Mouse (Mus musculus) megakaryocyte progenitor cell, adult 5-6 weeks (primary cell): ENCODE data around the gene Nt5dc1. TPM values are rescaled to one million over a fixed set of nuclear protein-coding genes. Genes with fewer than 3 reads are reported as not detected.
"Not testable (repeated sequence)": the region's sequence is repeated elsewhere in the genome, so short reads cannot be mapped to it uniquely, and the experiment has no call there.

Source experiments
- ATAC-seq: replicated peaks from 2 replicates; pipeline ENCODE4 v1.8.0; 2016; ENCODE audit warnings: mild to moderate bottlenecking, moderate TSS enrichment, inconsistent platforms; ENCODE audit not compliant: poor library complexity
- total RNA-seq, 2 experiments: library from RNA; stranded (forward) in 1 of 2; stranded (reverse) in 1 of 2; fragments of 157-497, 149-512 nt in 1 of 2; fragments of 200-1000 nt in 1 of 2; gene quantifications; 2 replicates each; pipeline versions ENCODE4 v1.2.3 to v1.2.4; 2015 to 2017

Gene Nt5dc1
- total RNA-seq, 2 experiments from 2014 or later: 26.5 to 31.8 TPM

DNA sequence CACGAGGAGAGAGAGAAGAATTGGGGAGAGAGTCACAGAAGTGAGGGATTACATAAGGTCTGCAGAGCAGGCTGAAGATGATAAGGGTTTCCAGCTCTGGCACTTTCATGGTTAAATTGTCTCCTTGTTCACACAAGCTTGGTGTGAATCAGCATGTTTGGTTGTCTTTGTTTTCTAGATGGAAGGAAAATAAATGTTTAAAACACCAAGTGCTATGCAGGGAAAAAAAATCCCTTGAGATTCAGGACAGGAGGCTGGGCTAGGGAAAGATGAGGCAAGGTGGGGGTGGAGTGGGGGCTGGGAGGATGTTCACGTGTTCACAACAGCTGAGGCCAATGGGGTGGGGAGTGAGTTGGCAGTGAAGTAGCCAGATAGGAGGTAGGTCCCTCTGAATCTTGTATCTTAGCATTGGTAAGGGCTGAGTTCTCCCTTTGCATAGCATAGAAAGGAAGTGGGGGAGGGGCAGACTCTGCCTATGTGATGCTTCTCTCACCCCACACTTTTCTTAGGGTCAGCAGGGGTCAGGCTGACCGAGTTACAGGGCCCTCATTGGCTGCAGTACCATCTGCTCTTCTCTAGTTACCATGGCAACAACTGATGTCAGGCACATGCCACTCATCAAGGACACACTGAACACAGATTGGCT lies 101.7 kb downstream of the Nt5dc1 start:
- ATAC-seq: peak; percentile 17; the same call in 1 of the 2 replicates

- no peak for ATAC-seq
These were observed 105.8 kb downstream of the Nt5dc1 start for GRCm38 (mm10) chr10:34312536-34312935.

DNA sequence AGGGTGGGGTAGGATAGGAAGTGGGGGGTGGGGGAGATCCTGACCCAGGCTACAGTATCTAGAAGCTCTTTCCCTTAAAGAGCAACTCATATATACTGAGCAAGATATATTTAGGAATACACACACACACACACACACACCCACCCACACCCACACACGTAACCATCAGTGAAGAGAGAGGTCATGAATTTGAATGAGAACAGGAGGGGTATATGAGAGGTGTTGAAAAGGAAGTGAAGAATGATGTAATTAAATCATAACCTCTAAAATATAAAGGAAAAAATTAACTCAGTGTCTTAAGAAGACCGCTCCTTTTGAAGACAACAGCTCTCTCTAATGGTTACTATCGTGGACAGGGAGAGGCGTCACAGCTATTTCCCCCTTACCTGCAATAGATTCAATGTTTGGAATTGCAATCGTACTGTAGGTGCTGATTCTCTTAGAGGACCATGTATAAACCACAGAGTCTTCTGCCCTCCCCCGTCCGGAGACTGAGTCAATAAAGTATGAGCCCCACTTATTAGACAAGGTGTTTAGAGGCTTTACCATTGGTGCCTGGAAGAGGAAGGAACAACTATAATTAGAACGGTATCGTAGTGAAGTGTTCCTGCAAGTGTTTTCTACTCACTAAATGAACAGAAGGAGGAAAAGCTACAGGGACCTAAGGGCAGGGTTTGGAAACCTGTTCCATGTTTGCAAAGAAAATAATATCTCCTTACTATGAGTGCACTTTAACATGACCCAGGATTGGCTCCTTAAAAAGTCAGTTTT lies 108.3 kb downstream of the Nt5dc1 start:
- no peak for ATAC-seq

GRCm38 (mm10) chr10:34307070-34307469 lies 111.3 kb downstream of the Nt5dc1 start:
- 0 out of 2 replicates have a peak, but pooled peaks have one; percentile 20 for ATAC-seq

GRCm38 (mm10) chr10:34300368-34300767 lies 118.0 kb downstream of the Nt5dc1 start:
- no peak for ATAC-seq

DNA sequence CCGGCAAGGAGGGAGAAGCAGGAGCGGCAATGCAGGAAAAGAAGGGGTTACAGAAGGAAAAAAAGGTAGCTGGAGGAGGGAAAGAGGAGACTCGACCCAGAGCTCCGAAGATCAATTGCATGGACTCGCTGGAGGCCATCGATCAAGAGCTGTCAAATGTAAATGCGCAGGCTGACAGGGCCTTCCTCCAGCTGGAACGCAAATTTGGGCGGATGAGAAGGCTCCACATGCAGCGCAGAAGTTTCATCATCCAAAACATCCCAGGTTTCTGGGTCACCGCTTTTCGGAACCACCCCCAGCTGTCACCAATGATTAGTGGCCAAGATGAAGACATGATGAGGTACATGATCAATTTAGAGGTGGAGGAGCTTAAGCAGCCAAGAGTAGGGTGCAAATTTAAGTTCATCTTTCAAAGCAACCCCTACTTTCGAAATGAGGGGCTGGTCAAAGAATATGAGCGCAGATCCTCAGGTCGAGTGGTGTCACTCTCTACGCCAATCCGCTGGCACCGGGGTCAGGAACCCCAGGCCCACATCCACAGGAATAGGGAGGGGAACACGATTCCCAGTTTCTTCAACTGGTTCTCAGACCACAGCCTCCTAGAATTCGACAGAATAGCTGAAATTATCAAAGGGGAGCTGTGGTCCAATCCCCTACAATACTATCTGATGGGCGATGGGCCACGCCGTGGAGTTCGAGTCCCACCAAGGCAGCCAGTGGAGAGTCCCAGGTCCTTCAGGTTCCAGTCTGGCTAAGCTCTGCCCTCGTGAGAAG lies 120.2 kb downstream of the Nt5dc1 start:
- no peak for ATAC-seq

GRCm38 (mm10) chr10:34297299-34297979 lies 120.9 kb downstream of the Nt5dc1 start, which contains the start of gene Tspyl4:
Gene Tspyl4 (plus strand): TSS chr10:34297442.
- peak; percentile 95 for ATAC-seq

DNA sequence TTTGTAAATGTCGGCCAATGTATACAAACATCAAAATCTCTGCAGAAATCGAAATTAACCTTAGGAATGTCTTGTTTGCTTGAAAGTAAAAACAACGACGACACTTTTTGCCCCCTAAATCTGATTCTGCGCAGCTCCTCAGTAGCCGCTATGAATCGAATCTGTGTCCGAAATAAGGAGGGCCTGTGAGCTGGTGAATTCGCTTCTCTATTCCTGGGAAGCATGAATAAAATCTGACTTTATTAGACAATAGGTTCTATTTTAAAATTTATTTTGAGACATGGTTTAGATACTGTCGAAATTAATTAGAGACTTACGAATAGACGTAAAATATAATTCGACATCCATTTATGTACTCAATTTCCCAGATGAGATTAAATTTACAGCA lies 121.4 kb downstream of the Nt5dc1 start:
- ATAC-seq: no peak

DNA sequence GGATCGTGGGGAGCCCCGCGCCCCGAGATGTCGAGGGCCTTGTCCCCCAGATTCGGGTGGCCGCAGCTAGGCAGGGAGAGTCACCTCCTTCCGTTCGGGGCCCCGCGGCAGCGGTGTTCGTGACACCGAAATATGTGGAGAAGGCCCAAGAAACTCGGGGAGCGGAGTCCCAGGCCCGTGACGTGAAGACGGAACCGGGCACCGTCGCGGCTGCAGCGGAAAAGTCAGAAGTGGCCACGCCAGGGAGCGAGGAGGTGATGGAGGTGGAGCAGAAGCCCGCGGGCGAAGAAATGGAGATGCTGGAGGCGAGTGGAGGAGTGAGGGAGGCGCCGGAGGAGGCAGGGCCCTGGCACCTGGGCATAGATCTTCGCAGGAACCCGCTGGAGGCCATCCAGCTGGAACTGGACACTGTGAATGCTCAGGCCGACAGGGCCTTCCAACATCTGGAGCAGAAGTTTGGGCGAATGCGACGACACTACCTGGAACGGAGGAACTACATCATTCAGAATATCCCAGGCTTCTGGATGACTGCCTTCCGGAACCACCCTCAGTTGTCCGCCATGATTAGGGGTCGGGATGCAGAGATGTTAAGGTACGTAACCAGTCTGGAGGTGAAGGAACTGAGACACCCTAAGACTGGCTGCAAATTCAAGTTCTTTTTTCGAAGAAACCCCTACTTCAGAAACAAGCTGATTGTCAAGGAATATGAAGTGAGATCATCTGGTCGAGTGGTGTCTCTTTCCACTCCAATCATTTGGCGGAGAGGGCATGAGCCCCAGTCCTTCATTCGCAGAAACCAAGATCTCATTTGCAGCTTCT lies 135.7 kb downstream of the Nt5dc1 start:
- ATAC-seq: peak; percentile 18

DNA sequence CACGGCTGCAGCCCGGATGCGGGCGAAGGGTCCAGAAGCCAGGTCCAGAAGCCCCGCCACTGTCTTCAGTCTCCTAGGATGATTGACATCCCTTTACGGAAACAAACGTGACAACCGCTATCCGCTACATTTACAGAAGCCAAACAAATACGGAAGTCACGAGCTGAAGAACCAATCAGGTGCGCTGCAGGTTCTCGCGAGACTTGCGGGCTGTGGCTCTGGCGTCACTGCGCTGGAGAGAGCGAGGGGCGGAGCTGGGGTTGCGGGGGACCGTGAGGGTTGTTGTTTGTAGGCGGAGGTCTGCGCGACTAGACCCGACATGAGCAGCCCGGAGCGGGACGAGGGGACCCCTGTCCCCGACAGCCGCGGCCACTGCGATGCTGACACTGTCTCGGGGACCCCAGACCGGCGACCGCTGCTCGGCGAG lies 136.4 kb downstream of the Nt5dc1 start, which contains the start of gene Tspyl1:
Tspyl1 (plus strand) TSS at position 229 of the 427 bp plus-strand sequence.
- ATAC-seq: peak; percentile 91

GRCm38 (mm10) chr10:34281211-34281961 lies 137.0 kb downstream of the Nt5dc1 start:
- no peak; the same call in 1 of the 2 replicates for ATAC-seq

DNA sequence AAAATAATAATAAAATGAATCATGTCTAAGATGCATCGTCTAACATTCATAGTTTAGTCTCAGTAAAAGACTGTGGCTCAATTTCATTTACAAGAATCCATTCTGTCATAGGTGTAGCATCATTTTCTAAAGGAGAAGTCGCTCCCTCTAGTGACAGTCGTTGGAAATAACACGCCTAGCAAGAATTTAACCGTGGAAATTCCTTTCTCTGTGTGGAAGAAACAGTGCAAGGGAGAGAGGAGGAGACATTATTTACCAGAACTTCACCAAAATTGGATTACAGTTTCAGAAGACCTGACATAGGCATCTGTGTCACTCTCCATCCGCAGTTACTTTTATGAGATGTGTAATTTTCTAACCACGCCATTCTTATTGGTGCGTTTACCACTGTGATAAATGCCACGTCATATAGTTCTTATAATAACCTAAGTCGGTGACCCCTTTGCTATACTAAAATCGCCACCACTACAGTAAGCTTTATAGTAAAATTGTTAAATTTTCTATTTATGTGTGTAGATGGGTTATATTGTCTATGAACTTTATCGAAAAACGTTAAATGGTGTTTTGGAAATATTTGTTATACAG lies 137.7 kb downstream of the Nt5dc1 start:
- ATAC-seq: peak; percentile 51

GRCm38 (mm10) chr10:34271681-34272080 lies 146.7 kb downstream of the Nt5dc1 start:
- no peak for ATAC-seq

- peak; percentile 64 for ATAC-seq
These were observed 150.9 kb downstream of the Nt5dc1 start for GRCm38 (mm10) chr10:34267312-34268070.

DNA sequence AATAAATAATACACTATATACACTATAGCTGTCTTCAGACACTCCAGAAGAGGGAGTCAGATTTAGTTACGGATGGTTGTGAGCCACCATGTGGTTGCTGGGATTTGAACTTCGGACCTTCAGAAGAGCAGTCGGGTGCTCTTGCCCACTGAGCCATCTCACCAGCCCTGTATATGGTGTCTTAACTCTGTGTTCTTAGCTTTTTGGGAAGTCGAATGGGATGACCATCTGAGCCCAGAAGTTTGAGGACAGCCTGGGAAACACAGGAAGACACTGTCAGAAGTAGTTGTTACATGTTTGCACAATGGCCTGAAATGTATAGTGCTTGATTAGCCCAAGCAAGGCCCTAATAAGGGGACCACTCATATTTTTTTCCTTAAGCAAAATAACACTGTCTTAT lies 153.2 kb downstream of the Nt5dc1 start:
- no peak for ATAC-seq

DNA sequence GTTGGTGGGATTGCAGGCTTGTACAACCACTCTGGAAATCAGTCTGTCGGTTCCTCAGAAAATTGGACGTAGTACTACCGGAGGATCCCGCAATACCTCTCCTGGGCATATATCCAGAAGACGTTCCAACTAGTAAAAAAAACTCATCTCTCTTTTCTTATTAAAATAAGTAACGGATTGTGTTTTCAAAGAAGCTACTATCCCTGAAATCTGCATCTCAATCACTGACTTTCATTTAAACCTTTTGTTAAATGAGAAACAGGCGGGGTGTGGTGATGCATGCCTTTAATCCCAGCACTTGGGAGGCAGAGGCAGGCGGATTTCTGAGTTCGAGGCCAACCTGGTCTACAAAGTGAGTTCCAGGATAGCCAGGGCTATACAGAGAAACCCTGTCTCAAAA lies 165.5 kb downstream of the Nt5dc1 start:
- not testable (repeated sequence) for ATAC-seq

DNA sequence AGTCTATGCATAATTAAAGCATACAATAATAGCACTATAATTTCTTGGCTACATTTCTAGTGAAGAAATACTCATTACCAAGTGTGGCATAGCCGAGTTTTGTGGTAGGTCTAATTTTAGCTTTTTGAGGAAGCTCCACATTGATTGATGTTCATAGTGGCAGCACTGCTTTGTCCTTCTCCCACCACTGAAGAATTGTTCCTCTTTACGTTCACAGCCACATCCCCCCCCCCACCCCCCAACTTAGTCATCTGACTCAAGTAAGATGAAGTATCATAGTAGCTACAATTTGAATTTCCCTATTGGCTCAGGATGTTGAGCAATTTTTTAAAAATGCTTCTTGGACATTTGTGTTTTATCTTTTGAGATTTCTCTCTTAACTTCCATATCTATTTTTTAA lies 168.8 kb downstream of the Nt5dc1 start:
- ATAC-seq: peak; percentile 97

DNA sequence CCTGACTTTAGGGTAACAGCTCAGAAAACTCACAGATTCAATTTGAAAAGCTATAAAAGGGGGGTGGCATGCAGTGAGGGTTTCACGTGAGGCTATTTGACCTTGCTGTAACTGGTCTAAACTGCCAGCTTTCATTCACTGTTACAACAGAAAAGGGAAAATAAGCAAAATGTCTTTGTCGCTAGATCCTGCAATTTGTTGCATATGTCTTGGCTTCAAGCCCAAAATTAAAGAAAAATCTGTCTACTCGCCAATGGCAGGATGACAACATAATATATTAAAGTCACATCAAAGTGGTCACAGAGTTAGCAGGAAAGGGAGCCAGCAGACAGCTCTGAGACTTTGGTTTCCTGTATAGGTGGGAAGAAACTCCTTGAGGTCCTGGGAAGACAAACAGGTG lies 170.6 kb downstream of the Nt5dc1 start:
- ATAC-seq: no peak
